Mouse (Mus musculus) kidney, adult 2 months (tissue): ENCODE data around the gene Gm5114. TPM values are rescaled to one million over a fixed set of nuclear protein-coding genes. Genes with fewer than 3 reads are reported as not detected.
"Not testable (repeated sequence)": the region's sequence is repeated elsewhere in the genome, so short reads cannot be mapped to it uniquely, and the experiment has no call there.

ENCODE experiments used
- DNase-seq: peaks from one replicate; pipeline ENCODE4 v3.0.0; 2021
- H3K27ac ChIP-seq: fragments of 200-500 bp; 2 replicates; pipeline ENCODE4 v1.5.1; 2012; ENCODE audit warnings: low read depth, low read length, control low read depth, inconsistent platforms; ENCODE audit not compliant: insufficient read depth
- H3K27me3 ChIP-seq: fragments of 200-500 bp; replicated peaks from 2 replicates; pipeline ENCODE4 v1.6.1; 2012; ENCODE audit warnings: mild to moderate bottlenecking, moderate library complexity, low read length, inconsistent platforms; ENCODE audit not compliant: control insufficient read depth, insufficient read depth
- H3K36me3 ChIP-seq: fragments of 200-500 bp; 2 replicates; pipeline ENCODE4 v1.6.1; 2012; ENCODE audit warnings: mild to moderate bottlenecking, moderate library complexity, low read length, inconsistent platforms; ENCODE audit not compliant: control insufficient read depth, insufficient read depth
- H3K4me1 ChIP-seq: fragments of 200-500 bp; 2 replicates; pipeline ENCODE4 v1.6.1; 2011; ENCODE audit warnings: low read length; ENCODE audit not compliant: control insufficient read depth, insufficient read depth
- H3K4me3 ChIP-seq: fragments of 200-500 bp; 2 replicates; pipeline ENCODE4 v1.5.1; 2011; ENCODE audit warnings: mild to moderate bottlenecking, low read depth, low read length, control low read depth; ENCODE audit not compliant: insufficient read depth
- CTCF ChIP-seq: fragments of 200-500 bp; conservative IDR thresholded peaks from 2 replicates; pipeline ENCODE4 v1.5.1; 2011; ENCODE audit warnings: low read depth, mild to moderate bottlenecking, control low read depth, low read length, moderate library complexity, mixed read lengths; ENCODE audit not compliant: insufficient read depth, insufficient read length
- POLR2A ChIP-seq: fragments of 200-500 bp; IDR thresholded peaks from one replicate; pipeline ENCODE4 v1.6.1; 2011; ENCODE audit warnings: low read depth, low read length, control low read depth
- WGBS: fragments of 180-500 bp; shearing (Covaris S2); methylation state at CpG from one replicate; pipeline ENCODE4 v1.1.7; 2018; 5-methylcytosine and 5-hydroxymethylcytosine counted together
- polyA plus RNA-seq: library from polyadenylated mRNA; depleted of rRNA; stranded (reverse); fragments of >200 nt; gene quantifications from 2 replicates; pipeline ENCODE4 v1.2.3, GENCODE M21; 2012; rRNA removed

Gm5114 gene
- polyA plus RNA-seq: not detected in 2 replicates

DNA sequence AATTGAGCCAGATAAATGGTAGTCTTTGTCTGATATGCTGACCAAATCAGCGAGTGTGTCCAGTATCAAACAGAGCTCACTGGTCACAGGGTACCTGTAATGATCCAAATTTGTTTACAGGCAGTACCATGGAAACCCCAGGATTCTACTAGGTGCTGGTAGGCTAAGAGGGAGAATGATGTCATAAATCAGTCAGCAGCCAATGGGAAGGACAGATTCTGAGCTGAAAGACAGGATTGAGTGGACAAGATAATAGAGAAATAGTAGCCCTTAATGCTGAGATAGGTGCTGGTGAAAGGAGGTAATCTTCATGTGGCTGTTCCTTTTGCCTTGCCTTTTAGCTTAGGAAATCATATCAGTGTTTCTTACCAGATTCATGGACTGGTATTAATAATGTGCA lies at the start of gene Gm5114:
TSS of gene Gm5114 (minus strand) at position 101 of the 400 bp plus-strand sequence.
- not testable (repeated sequence) for H3K4me1 ChIP-seq, H3K27me3 ChIP-seq, H3K4me3 ChIP-seq, H3K36me3 ChIP-seq, DNase-seq, H3K27ac ChIP-seq
- 56% methylated on average over 1 of the region's 1 CpGs for WGBS

DNA sequence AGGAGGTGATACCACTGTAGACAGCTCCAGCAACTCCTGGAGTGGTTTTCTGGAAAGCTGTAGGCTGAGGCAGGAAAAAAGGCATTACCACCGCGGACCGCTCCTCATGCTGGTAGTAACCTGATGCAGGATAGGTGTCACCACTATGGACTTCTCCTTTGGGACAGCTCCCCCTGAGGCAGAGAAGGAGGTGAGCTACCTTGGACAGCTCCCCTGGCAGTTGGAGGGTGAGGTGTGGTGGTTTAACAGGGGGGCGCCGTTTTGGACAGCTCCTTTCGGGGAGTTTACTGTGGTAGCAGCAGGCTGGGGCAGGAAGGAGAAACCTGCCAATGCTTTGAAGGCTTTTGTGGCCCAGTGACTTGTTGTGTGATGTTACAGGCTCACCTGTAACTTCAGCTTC lies 42.8 kb upstream of the Gm5114 start:
- 29% methylated on average over 6 of the region's 6 CpGs for WGBS
- Histone ChIP-seq H3K27me3 (no peaks in the 10 kb centered on the region), H3K4me3 (no peak overlapping the region), H3K27ac (no peak overlapping the region), H3K36me3 (no peaks in the 10 kb centered on the region; the same call in 1 of the 2 replicates), H3K4me1 (no peaks in the 10 kb centered on the region)
- TF ChIP-seq POLR2A (no peak), CTCF (no peak)
- DNase-seq: peak; percentile 18

- H3K27ac ChIP-seq: peak overlapping the region; percentile 44; the same call in 1 of the 2 replicates
- H3K4me1 ChIP-seq: no peaks in the 10 kb centered on the region
- 1% methylated on average over 36 of the region's 36 CpGs for WGBS
- no peak for TF ChIP-seq POLR2A
- TF ChIP-seq CTCF: no peak
- peak; percentile 97 for DNase-seq
- H3K27me3 ChIP-seq: no peaks in the 10 kb centered on the region
- peak overlapping the region; percentile 94 for H3K4me3 ChIP-seq
- no peaks in the 10 kb centered on the region for H3K36me3 ChIP-seq
Measured at GRCm38 (mm10) chr7:39449260-39450021, 36.5 kb upstream of the Gm5114 start.

DNA sequence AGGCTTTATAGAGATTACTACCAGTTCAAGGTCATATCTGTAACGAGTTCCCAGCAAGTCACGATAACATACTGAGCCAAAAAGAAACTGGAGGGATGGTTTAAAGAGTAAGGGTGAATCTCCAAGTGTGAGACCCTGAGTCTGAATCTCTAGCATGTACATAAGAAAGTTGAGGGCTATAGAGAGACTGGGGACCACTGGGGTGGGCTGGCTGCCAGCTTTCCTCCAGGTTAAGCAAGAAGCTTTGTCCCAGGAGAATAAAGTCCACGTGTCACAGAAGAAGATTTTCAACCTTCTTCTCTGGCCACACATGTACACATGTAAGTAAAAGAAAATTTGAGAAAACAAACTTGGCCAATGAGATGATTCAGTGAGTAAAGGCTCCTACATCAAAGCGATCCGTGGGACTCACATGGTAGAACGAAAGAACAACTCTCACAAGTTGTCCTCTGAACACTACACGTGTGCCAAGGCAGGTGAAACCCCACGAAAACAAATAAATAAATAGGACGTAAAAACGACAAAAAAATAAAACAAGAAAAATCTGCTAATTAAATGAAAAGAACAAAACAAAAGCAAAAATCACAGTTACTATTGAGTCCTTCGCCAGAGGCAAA lies 35.8 kb upstream of the Gm5114 start:
- Histone ChIP-seq H3K4me1 (no peaks in the 10 kb centered on the region), H3K4me3 (peak overlapping the region; percentile 94), H3K27me3 (no peaks in the 10 kb centered on the region), H3K36me3 (no peaks in the 10 kb centered on the region), H3K27ac (no peak overlapping the region)
- TF ChIP-seq CTCF (no peak), POLR2A (no peak)
- WGBS: 34% methylated on average over 11 of the region's 11 CpGs
- DNase-seq: no peak

- 17% methylated on average over 2 of the region's 2 CpGs for WGBS
- no peaks in the 10 kb centered on the region for H3K4me1 ChIP-seq
- TF ChIP-seq CTCF (no peak), POLR2A (no peak)
- no peak overlapping the region for H3K4me3 ChIP-seq
- DNase-seq: no peak
- H3K36me3 ChIP-seq: no peaks in the 10 kb centered on the region
- no peaks in the 10 kb centered on the region for H3K27me3 ChIP-seq
- H3K27ac ChIP-seq: no peak overlapping the region
Measured at GRCm38 (mm10) chr7:39441237-39441636, 28.3 kb upstream of the Gm5114 start.

DNA sequence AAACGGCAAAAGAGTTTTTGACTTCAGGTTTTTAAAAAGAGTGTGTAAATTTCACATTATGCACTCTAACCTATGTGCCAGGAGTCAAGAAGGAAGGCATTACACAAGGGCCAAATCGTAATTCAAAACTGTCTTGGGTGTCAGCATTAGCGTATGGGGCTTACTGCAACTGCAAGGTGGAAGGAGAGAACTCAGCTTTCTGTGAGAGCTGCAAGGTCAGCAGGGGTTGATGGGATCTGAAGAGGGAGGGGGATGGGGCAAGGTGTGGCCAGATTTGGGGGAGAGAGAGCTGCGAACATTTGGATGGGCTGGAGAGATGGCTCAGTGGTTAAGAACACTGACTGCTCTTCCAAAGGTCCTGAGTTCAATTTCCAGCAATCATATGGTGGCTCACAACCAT lies 27.4 kb upstream of the Gm5114 start:
- 69% methylated on average over 4 of the region's 4 CpGs for WGBS
- H3K27ac ChIP-seq: no peak overlapping the region
- no peak for TF ChIP-seq CTCF
- TF ChIP-seq POLR2A: no peak
- H3K27me3 ChIP-seq: no peaks in the 10 kb centered on the region
- DNase-seq: no peak
- no peak overlapping the region for H3K4me3 ChIP-seq
- H3K36me3 ChIP-seq: no peaks in the 10 kb centered on the region
- H3K4me1 ChIP-seq: no peaks in the 10 kb centered on the region

Other genes with a start within 250 kb of the Gm5114 start
- 0.41 and 0.52 TPM in 2 replicates for gene Zfp619, start 104.6 kb upstream of the Gm5114 start, polyA plus RNA-seq